Mouse (Mus musculus) Patski (cell line): ENCODE measurements at regions not wholly inside any gene's neighbourhood (a gene's known extent, or its start where the extent isn't known, plus 50 kb on each side); places are given as distances from the start of the nearest gene placed in this dataset.

ENCODE experiments used
- ATAC-seq: fragments of 100-300 bp; one replicate; pipeline ENCODE4 v1.8.0; 2021
- CTCF ChIA-PET: fragments of 350-600 bp; sonication (Branson Sonifier 250); formaldehyde crosslinking; loops from one replicate; lab custom pipeline; 2022; ENCODE audit warnings: inconsistent platforms; lab: Charles Lee
- POLR2A ChIA-PET: fragments of 350-600 bp; sonication (Branson Sonifier 250); formaldehyde crosslinking; loops from one replicate; lab custom pipeline; 2022; ENCODE audit warnings: antibody characterized with exemption, inconsistent platforms; lab: Charles Lee
- DNase-seq: peaks from one replicate; pipeline ENCODE4 v3.0.0-alpha.2; 2011; ENCODE audit warnings: low read depth, low spot score
- H3K27me3 ChIP-seq: fragments of 371-371 bp; one replicate; pipeline ENCODE4 v1.5.1; 2021
- CTCF ChIP-seq: fragments of 100-300 bp; IDR thresholded peaks from one replicate; pipeline ENCODE4 v1.5.1; 2021
- in situ Hi-C: fragments of 300-500 bp; cut with MboI; formaldehyde crosslinking; loops from 3 replicates; pipeline ENCODE4 v1.11.1; 2018; ENCODE audit warnings: low pct_unique_long_range_greater_than_20kb, mixed read lengths

DNA sequence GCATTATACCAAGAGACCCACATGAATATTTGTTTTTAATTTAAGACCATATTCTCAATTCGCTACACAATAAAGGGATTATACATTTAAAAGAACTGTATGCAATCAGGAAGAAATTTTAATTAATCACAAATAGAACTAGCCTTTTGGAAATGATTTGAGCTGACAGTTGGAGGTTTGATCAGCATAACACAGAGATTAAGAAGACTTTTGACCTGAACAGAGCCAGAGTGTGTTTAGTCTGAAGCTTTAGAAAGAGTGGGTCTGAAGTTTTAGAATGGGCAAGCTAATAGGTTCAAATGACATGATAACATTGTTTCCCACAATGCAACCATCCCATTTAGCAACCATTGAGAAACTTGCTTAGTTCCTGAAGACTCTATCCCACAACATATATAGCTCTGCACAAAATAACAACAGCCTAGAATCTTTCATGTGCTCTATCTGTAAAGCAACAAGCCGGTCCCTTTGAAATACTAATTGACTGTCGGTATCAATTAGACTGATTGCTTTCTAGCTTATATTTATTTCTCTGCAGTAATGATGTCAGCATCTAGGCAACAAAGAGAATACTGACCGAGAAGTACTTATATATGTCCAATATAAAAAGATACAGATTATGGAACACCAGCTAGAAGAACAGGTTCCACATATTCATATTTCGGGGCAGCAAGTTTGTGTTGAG is 135.9 kb downstream of the Trim52 start:
- in situ Hi-C loops: no loop called here
- ATAC-seq: no peak
- H3K27me3 ChIP-seq: peaks cover 3% of the 10 kb centered on the region
- CTCF ChIA-PET: interaction anchor here (1.4 kb wide), 1 partner anchor 52 kb away, joined by 4 read pairs; no protein-coding TSS in a partner anchor
- POLR2A ChIA-PET: no interaction called here
- no peak for DNase-seq
- no peak for TF ChIP-seq CTCF

GRCm38 (mm10) chr14:106259396-106260108 is 153.6 kb downstream of the Trim52 start:
- ChIA-PET POLR2A (no interaction called here), CTCF (no interaction called here)
- TF ChIP-seq CTCF: no peak
- DNase-seq (no peak), ATAC-seq (no peak)
- in situ Hi-C loops: no loop called here
- no peaks in the 10 kb centered on the region for H3K27me3 ChIP-seq

DNA sequence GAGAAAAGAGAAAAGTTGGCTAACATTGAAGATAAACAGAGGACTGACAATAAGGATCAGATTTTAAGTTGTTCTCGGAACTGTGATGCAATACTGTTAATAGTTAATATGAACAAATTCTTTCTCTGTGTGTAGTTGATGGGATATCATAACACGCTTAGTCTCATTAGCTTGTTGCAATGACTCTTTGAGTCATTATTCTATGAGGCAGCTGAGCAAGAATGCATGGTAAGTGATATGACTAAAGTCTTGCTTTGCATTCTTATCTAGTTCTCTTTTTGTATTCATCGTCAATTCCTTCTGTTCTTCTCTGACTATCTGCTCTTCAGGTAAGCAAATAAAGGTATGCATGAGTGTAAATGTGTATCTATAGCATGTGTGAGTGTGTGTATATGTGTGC is 159.3 kb downstream of the Trim52 start:
- ATAC-seq (peak; percentile 96), DNase-seq (no peak)
- TF ChIP-seq CTCF: no peak
- ChIA-PET CTCF (no interaction called here), POLR2A (no interaction called here)
- H3K27me3 ChIP-seq: no peaks in the 10 kb centered on the region
- in situ Hi-C loops: no loop called here

DNA sequence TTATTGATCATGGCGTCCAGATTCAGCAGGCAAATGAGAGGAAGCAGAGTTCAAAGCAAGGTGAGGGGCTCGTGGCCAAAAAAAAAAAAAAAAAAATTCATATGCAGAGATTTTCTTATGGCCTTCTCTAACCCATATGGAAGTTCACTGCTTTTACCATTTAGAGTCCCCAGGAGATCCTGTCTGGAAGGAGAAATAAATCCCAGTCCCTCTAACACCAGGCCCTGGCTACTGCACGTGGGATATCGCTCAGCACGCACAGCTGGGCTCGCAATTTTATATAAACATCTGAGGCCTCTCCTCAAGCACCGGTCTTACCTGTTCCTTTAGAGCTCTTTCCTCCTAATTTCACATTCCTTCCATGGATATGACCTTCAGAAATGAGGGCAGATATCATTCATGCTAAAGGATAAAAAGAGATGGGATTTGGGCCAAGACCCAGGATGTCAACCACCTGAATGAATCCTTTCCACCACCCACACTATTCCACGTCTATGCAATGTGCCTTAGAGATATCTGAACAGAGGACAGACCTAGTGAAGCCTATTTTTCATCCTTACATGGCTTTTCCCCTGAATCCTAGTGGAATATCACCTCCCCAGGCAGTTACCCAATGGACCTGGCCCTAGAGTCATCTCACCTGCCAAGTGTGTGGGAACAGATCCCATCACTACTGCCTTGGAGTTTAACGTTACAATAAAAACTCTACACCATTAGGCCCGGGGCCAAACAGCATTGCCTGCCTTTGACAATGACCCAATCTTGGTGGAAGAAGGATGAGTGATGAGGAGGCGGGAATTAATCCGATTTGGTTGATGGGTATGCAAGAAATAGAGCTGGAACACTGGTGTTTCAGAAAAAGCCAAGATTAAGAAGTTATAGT is 161.9 kb downstream of the Trim52 start:
- POLR2A ChIA-PET: no interaction called here
- no peak for TF ChIP-seq CTCF
- CTCF ChIA-PET: interaction anchor here (1.4 kb wide), 1 partner anchor 112 kb away, joined by 3 read pairs; no protein-coding TSS in a partner anchor
- in situ Hi-C loops: no loop called here
- DNase-seq: no peak
- no peaks in the 10 kb centered on the region for H3K27me3 ChIP-seq
- no peak for ATAC-seq

DNA sequence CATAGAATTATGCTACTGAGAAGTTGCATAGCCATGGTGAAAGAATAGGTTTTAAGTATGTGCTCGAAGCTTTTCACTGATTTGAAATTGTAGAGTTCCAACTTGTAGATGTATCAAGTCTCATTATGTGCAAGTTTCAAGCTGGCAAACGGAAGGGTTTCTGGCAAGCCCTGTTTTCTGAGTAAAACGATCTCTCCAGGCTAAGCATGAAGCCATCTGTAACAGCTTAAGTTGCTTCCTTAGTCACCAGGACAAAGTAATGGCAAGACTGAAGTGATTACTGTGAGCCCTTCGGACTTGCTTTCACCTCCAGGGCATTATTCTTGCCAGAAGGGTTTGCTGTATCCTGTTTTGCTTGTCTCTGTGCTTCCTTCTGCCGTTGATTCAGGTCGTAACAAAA is 163.7 kb downstream of the Trim52 start:
- ChIA-PET CTCF (no interaction called here), POLR2A (no interaction called here)
- in situ Hi-C loops: no loop called here
- ATAC-seq (no peak), DNase-seq (no peak)
- H3K27me3 ChIP-seq: no peaks in the 10 kb centered on the region
- no peak for TF ChIP-seq CTCF

DNA sequence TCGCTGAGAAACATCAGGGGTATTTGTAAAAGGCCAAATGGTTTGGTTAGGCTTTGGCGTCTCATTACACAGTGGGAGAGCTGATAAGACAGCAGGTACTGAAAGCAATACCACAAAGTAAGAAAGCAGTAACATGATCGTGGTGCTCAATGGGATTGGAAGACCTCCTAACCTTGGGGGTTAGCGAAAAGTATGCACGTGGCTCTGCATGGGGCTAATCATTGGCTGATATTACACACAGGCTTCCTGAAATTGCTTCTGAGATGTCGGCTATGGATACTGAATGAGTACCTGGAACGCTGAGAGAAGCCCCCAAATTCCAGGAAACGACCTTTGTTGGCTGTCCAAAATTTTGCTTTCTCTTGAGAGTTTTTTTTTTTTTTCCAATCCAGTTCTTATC is 207.6 kb downstream of the Trim52 start:
- H3K27me3 ChIP-seq: peaks cover 13% of the 10 kb centered on the region
- TF ChIP-seq CTCF: no peak
- CTCF ChIA-PET: no interaction called here
- POLR2A ChIA-PET: no interaction called here
- DNase-seq (no peak), ATAC-seq (no peak)
- in situ Hi-C loops: no loop called here

DNA sequence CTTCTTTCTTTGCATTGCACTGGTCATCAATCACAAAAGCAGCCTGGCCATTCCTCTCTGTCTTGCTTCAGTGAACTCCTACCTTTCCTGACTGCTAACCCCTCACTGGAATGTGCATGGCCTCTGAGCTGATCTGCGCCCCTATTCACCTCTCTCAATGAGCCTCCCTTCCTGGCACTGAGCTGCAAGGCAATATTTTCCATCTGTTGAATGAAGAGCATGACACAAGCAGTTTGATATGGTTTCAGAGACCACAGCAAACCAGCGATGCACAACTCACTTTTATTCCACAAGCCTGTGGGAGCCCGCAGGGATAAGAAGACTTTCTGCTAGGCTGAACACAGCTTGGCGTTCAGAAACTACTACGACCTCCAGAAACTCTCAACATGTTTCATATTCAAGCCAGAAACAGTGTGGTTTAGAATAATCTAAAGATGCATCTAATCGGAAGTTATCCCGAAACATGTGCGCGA is 208.1 kb downstream of the Trim52 start:
- peaks cover 18% of the 10 kb centered on the region for H3K27me3 ChIP-seq
- ATAC-seq (peak; percentile 73), DNase-seq (no peak)
- ChIA-PET CTCF (no interaction called here), POLR2A (no interaction called here)
- TF ChIP-seq CTCF: no peak
- in situ Hi-C loops: no loop called here

- ChIA-PET POLR2A (no interaction called here), CTCF (no interaction called here)
- in situ Hi-C loops: no loop called here
- DNase-seq (no peak), ATAC-seq (no peak)
- H3K27me3 ChIP-seq: peaks cover 26% of the 10 kb centered on the region
- no peak for TF ChIP-seq CTCF
These were observed 212.8 kb downstream of the Trim52 start for GRCm38 (mm10) chr14:106318767-106319166.

- in situ Hi-C loops: no loop called here
- ChIA-PET CTCF (no interaction called here), POLR2A (no interaction called here)
- no peak for DNase-seq
- peaks cover 3% of the 10 kb centered on the region for H3K27me3 ChIP-seq
- TF ChIP-seq CTCF: no peak
- no peak for ATAC-seq
These were observed 221.8 kb downstream of the Trim52 start for GRCm38 (mm10) chr14:106327653-106328283.
